Mouse (Mus musculus) small intestine, adult 2 months (tissue): ENCODE measurements around the gene Rhd. TPM values are rescaled to one million over a fixed set of nuclear protein-coding genes. Genes with fewer than 3 reads are reported as not detected.

ENCODE experiments used
- H3K27ac ChIP-seq: fragments of 200-500 bp; 2 replicates; pipeline ENCODE4 v1.5.1; 2012; ENCODE audit warnings: low read depth, low read length, control low read depth, inconsistent platforms; ENCODE audit not compliant: insufficient read depth
- H3K27me3 ChIP-seq: fragments of 200-500 bp; 2 replicates; pipeline ENCODE4 v1.6.1; 2012; ENCODE audit warnings: mild to moderate bottlenecking, moderate library complexity, low read length, inconsistent platforms; ENCODE audit not compliant: control insufficient read depth, insufficient read depth
- H3K36me3 ChIP-seq: fragments of 200-500 bp; 2 replicates; pipeline ENCODE4 v1.6.1; 2012; ENCODE audit warnings: mild to moderate bottlenecking, low read length, control low read depth, inconsistent platforms; ENCODE audit not compliant: control insufficient read depth, insufficient read depth
- H3K4me1 ChIP-seq: fragments of 200-500 bp; 2 replicates; pipeline ENCODE4 v1.6.1; 2012; ENCODE audit warnings: low read length, inconsistent platforms, mixed read lengths; ENCODE audit not compliant: control insufficient read depth, insufficient read depth, insufficient read length
- H3K4me3 ChIP-seq: fragments of 200-500 bp; 2 replicates; pipeline ENCODE4 v1.5.1; 2012; ENCODE audit warnings: low read depth, mild to moderate bottlenecking, control low read depth, inconsistent platforms, low read length, moderate library complexity
- CTCF ChIP-seq: fragments of 200-500 bp; IDR thresholded peaks from 2 replicates; pipeline ENCODE4 v1.5.1; 2012; ENCODE audit warnings: low read depth, mild to moderate bottlenecking, control low read depth, inconsistent platforms, low read length, moderate library complexity, mixed read lengths; ENCODE audit not compliant: insufficient replicate concordance, insufficient read length; ENCODE audit errors: extremely low read depth
- POLR2A ChIP-seq: fragments of 200-500 bp; IDR thresholded peaks from 2 replicates; pipeline ENCODE4 v1.6.1; 2012; ENCODE audit warnings: low read depth, mild to moderate bottlenecking, control low read depth, inconsistent platforms, low read length, moderate library complexity
- WGBS: fragments of 180-500 bp; shearing (Covaris S2); methylation state at CpG from one replicate; pipeline ENCODE4 v1.1.7; 2018; 5-methylcytosine and 5-hydroxymethylcytosine counted together
- polyA plus RNA-seq: library from polyadenylated mRNA; depleted of rRNA; stranded (reverse); fragments of >200 nt; gene quantifications from 2 replicates; pipeline ENCODE4 v1.2.3, GENCODE M21; 2012

The Rhd gene
- polyA plus RNA-seq, 1 experiment, result not detected

- no peaks in the 10 kb centered on the region for H3K36me3 ChIP-seq
- no peak overlapping the region for H3K4me3 ChIP-seq
- no peaks in the 10 kb centered on the region for H3K4me1 ChIP-seq
- TF ChIP-seq POLR2A (no peak), CTCF (no peak)
- no peak overlapping the region for H3K27ac ChIP-seq
- WGBS, result 87% methylated on average over 8 of the region's 8 CpGs
- peaks cover 9% of the 10 kb centered on the region for H3K27me3 ChIP-seq
Measured at GRCm38 (mm10) chr4:134867661-134868060, 3.3 kb downstream of the Rhd start.

GRCm38 (mm10) chr4:134868065-134868464 lies 3.7 kb downstream of the Rhd start:
- 84% methylated on average over 10 of the region's 10 CpGs for WGBS
- no peaks in the 10 kb centered on the region for H3K4me1 ChIP-seq
- peaks cover 9% of the 10 kb centered on the region for H3K27me3 ChIP-seq
- no peaks in the 10 kb centered on the region for H3K36me3 ChIP-seq
- no peak overlapping the region for H3K27ac ChIP-seq
- no peak overlapping the region for H3K4me3 ChIP-seq
- TF ChIP-seq POLR2A (no peak), CTCF (no peak)

GRCm38 (mm10) chr4:134868490-134868889 lies 4.2 kb downstream of the Rhd start:
- WGBS, result 48% methylated on average over 9 of the region's 9 CpGs
- Histone ChIP-seq H3K4me3 (no peak overlapping the region), H3K4me1 (no peaks in the 10 kb centered on the region), H3K27ac (no peak overlapping the region), H3K36me3 (no peaks in the 10 kb centered on the region), H3K27me3 (peaks cover 9% of the 10 kb centered on the region)
- no peak for TF ChIP-seq POLR2A
- TF ChIP-seq CTCF, result no peak

GRCm38 (mm10) chr4:134869068-134869730 lies 4.9 kb downstream of the Rhd start:
- no peak overlapping the region for H3K27ac ChIP-seq
- no peak for TF ChIP-seq CTCF
- no peak for TF ChIP-seq POLR2A
- H3K27me3 ChIP-seq, result peaks cover 9% of the 10 kb centered on the region
- no peaks in the 10 kb centered on the region for H3K4me1 ChIP-seq
- no peak overlapping the region for H3K4me3 ChIP-seq
- 12% methylated on average over 16 of the region's 16 CpGs for whole genome bisulfite sequencing
- H3K36me3 ChIP-seq, result no peaks in the 10 kb centered on the region

- WGBS, result 60% methylated on average over 7 of the region's 7 CpGs
- Histone ChIP-seq H3K27me3 (peaks cover 9% of the 10 kb centered on the region), H3K4me1 (no peaks in the 10 kb centered on the region), H3K4me3 (no peak overlapping the region), H3K27ac (no peak overlapping the region), H3K36me3 (no peaks in the 10 kb centered on the region)
- TF ChIP-seq POLR2A (no peak), CTCF (no peak)
Measured at GRCm38 (mm10) chr4:134869815-134870375, 5.6 kb downstream of the Rhd start.

- H3K27me3 ChIP-seq, result peaks cover 9% of the 10 kb centered on the region
- TF ChIP-seq CTCF (no peak), POLR2A (no peak)
- 15% methylated on average over 4 of the region's 4 CpGs for WGBS
Measured at GRCm38 (mm10) chr4:134871477-134871876, 7.1 kb downstream of the Rhd start.

GRCm38 (mm10) chr4:134871950-134872349 lies 7.6 kb downstream of the Rhd start:
- Histone ChIP-seq H3K27me3 (peaks cover 9% of the 10 kb centered on the region), H3K36me3 (no peaks in the 10 kb centered on the region), H3K4me3 (no peak overlapping the region), H3K4me1 (no peaks in the 10 kb centered on the region), H3K27ac (no peak overlapping the region)
- 76% methylated on average over 2 of the region's 2 CpGs for WGBS
- no peak for TF ChIP-seq CTCF

More at GRCm38 (mm10) chr4:134871477-134871876, 7.1 kb downstream of the Rhd start:
- Histone ChIP-seq H3K27ac (no peak overlapping the region), H3K4me3 (no peak overlapping the region), H3K4me1 (no peaks in the 10 kb centered on the region), H3K36me3 (no peaks in the 10 kb centered on the region)

GRCm38 (mm10) chr4:134876171-134876570 lies 11.8 kb downstream of the Rhd start:
- no peak overlapping the region for H3K27ac ChIP-seq
- WGBS, result 68% methylated on average over 9 of the region's 9 CpGs
- no peak overlapping the region for H3K4me3 ChIP-seq
- H3K27me3 ChIP-seq, result no peaks in the 10 kb centered on the region
- no peaks in the 10 kb centered on the region for H3K36me3 ChIP-seq
- 0 out of 2 replicates have a peak, but pooled peaks cover 5% of the 10 kb centered on the region for H3K4me1 ChIP-seq
- TF ChIP-seq POLR2A (no peak), CTCF (no peak)
